Mouse (Mus musculus): ENCODE measurements around the gene Bpifb1.
A peak's percentile ranks its signal among the peaks of the same experiment; 100 is the strongest.
"Not testable (repeated sequence)": the region's sequence is repeated elsewhere in the genome, so short reads cannot be mapped to it uniquely, and the experiment has no call there.

The Bpifb1 gene

DNA sequence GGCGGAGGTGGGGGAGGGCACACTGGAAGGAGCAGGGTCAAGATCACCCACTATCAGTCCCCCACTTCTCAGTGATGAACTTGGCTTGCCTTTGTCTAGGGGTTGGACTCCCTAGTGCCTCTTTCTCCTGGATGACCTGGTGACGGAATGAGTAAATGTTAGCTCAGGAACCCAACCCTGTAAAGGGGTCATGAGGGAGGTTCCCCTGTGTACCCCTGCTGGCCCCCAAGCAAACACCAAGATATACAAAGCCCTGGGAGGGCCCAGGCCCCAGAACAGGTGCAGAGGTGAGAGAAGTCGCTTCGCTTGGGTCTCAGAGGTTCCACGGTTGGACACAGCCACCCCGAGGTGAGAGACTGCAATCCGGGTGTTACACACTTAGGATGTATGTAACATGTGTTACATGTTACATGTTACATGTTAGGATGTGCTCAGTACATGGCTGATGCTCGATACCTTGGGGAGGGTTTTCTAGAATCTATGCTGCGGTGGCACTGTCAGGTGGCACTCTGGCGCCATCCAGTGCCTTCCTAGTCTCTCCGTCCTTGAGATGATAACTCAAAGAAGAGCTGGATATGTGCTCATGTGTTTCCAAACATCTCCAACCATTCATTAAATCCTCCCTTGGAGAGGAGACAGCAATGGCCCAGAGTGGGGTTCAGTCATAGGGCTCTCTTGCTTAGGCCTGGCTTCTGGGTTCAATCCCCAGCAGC, at the start of gene Bpifb1:
TSS of gene Bpifb1 (plus strand) at position 273 of the 713 bp plus-strand sequence.
- DNase-seq (ENCODE audit: low spot score) = no peak

DNA sequence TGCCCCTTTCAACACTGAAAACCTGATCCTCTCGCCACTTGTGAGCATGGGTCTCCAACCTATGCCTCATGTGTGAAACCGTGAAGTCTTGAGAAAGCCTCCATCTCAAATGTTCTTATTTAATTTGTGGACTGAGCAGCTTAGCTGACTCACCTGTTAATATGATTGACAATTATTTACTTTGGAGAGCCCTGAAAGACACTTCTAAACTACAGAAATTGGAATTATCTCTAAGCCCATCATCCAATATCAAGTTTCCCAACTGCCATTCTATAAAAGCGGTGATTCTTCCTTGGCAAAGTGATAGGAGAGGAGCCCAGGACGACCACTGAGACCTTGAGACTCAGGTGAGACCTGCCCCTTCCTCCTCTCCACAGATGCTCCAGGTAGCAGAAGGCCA, 48.0 kb upstream of the Bpifb1 start, which contains the start of gene Bpifa1:
TSS of gene Bpifa1 (plus strand) at position 301 of the 400 bp plus-strand sequence.
- no peak for DNase-seq (ENCODE audit: low spot score)

DNA sequence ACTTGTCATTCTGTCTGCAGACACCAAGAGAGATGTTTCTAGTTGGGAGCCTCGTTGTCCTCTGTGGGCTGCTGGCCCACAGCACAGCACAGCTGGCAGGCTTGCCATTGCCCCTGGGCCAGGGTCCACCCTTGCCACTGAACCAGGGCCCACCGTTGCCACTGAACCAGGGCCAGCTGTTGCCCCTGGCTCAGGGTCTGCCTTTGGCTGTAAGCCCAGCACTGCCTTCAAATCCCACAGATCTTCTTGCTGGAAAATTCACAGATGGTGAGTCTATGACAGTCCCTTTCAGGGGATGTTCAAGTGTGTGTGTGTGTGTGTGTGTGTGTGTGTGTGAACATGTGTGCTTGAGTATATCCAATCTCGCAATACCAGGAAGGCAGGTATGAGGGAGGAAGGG, 46.9 kb upstream of the Bpifb1 start:
- no peak for DNase-seq (ENCODE audit: low spot score)

DNA sequence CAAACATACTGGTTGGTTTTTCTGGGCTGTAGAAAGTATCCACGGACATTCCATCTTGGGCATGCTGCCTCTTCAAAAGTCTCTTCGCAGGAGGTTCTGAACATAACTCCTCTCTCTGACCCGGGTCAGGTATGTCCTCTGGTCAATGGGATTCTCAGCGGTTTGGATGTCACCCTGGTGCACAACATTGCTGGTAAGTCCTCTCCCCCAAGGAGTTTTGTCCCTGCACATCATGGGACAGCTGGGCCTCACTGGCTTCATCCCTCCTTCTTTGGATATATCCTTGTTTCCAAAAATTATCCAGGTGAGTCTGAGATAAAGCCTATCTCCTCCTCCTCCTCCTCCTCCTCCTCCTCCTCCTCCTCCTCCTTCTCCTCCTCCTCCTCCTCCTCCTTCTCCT, 43.1 kb upstream of the Bpifb1 start:
- no peak for DNase-seq (ENCODE audit: low spot score)

DNA sequence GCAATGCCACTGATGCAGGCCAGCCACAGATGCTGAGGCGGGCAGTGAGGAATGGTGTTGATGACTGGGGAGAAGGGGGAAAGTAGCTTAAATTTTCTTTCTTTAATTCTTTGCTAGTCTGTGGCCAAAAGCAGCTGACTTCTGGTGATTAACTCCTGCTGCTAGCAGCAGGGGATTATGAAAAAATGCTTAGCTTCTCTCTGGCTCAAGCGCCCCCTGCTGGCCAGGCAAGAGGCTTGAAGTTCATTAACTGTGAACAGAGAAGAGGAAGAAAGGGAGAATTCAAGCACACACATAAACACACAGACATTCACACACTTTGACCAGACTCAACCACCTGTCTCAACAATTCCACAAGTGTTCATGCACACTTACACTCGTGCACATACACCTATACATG, 32.2 kb upstream of the Bpifb1 start:
- peak; percentile 68 for DNase-seq (ENCODE audit: low spot score)

DNA sequence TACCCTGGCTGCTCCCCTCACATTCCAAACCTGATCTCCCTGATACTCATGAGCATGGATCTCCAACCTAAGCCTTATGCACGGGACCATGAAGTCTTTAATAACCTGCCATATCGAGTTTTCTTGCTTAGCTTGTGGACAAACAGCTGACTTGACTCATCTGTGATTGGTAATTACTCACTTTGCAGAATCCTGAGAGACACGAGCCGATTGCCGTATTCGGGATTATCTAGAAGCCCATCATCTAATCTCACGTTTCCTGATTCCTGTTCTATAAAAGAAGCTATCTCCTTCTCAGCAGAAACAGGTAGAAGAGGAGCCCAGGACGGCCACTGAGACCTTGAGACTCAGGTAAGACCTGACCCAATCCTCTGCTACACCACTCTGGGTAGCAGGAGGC, 28.3 kb upstream of the Bpifb1 start, which contains the start of gene Bpifa5:
TSS of gene Bpifa5 (plus strand) at position 301 of the 400 bp plus-strand sequence.
- no peak for DNase-seq (ENCODE audit: low spot score)

DNA sequence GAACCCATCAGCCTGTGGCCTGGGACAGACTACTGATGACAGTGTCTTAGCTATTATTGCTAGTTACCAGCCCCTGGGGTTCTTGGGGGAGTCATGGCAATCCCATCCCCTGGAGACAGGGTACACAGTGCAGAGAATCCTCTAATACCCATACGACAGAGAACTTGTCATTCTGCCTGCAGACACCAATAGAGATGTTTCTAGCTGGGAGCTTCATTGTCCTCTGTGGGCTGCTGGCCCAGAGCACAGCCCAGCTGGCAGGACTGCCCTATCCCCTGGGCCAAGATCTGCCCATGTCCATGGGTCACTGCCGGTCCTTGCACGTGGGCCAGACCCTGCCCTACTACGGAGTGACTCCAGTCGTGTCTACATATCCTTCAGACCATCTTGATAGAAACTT, 27.3 kb upstream of the Bpifb1 start:
- no peak for DNase-seq (ENCODE audit: low spot score)

DNA sequence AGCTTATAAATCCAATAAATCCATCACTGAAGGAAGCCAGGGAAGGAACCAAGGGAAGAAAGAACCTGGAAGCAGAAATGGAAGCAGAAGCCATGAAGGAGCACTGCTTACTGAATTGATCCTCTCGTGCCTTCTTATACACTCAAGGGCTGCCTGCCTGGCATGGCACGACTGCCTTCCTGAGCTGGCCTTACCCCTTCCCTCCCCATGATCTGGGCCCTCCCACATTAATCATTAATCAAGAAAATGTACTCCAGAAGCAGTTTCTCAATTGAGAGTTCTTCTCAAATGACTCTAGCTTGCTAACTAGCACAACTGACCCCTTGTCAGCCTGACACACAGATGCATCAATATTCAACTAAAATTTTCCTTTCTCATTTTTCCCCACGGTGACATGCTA, 21.4 kb upstream of the Bpifb1 start:
- no peak for DNase-seq (ENCODE audit: low spot score)

DNA sequence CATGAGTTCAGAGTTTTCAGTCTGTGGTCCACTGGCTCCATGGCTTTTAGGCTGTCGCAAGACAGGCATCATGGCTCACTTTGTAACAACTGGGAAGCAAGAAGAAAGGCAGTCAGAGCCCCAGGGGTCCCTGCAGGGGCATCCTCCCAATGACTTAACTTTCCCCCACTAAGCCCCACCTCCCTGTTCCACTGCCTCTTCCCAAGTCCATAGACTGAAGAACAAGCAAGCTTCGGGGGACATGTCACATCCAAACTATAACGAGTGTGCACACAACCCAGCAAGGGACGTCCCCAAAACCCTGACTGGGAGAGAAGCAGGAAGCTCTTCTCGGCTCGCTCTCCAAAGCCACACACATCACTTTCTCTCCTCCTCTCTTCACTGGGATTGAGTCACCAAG, 19.0 kb upstream of the Bpifb1 start:
- no peak for DNase-seq (ENCODE audit: low spot score)

DNA sequence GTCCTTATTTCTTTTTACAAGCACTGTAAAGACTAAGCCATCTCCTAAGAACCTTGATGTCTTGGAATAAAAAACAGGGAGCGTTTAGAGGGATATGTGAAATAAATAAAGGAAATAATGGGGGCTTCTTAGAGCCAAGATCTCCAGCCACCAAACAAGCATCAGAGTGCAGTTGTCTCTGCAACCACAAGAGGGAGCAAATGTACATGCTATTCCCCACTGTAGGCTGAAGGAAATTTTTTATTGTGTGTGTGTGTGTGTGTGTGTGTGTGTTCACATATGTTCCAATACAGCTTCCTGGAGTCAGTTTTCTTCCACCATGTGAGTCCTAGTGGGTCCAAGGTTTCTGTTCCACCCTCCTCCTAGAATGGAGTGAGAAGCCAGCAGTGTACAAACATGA, 17.3 kb upstream of the Bpifb1 start:
- peak; percentile 74 for DNase-seq (ENCODE audit: low spot score)

DNA sequence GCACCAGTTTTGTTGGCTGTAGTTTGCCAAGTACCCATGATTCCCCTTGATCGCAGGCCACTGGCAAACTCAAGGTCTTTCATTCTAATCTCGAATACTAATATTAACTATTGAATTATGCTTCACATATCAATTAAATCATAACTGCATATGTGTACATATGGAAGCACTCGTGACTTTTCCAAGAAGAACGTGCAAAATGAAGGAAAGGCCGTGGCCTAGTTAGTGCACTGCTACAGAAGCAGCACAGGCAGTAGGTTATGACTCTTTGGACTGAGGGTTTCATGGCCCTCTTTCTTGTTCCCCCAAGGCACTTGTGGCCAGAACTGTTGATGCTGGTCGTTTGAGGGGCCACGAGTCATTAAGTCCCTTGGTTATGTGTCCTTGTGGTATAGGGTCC, 8.7 kb upstream of the Bpifb1 start:
- not testable (repeated sequence) for DNase-seq (ENCODE audit: low spot score)

DNA sequence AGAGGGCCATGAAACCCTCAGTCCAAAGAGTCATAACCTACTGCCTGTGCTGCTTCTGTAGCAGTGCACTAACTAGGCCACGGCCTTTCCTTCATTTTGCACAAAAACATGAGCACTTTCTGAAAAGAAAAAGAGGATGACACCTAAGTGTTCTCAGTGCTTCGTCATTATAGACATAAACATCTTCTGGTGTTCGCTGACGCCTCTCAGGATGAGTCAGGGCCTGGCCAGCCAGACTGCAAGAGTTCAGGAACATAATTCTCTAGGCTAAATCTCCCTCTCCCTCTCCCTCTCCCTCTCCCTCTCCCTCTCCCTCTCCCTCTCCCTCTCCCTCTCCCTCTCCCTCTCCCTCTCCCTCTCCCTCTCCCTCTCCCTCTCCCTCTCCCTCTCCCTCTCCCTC, 7.6 kb upstream of the Bpifb1 start:
- not testable (repeated sequence) for DNase-seq (ENCODE audit: low spot score)

DNA sequence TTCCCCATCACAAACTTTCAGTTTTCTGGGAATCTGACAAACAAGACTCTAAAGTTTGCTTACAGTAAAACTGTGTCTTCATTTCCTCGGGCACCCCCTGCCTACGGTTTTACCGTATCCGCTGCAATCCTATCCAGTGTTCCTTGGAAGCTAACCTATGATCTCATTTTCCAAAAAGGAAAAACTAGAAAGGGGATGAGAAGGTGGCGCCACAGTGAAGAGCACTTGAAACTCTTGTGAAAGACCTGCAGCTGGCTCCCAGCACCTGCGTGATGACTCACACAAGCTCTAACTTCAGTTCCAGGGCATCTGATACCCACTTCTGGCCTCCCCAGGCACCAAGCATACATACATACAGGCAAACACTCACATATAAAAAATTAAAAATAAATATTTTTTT, 5.3 kb upstream of the Bpifb1 start:
- no peak for DNase-seq (ENCODE audit: low spot score)

DNA sequence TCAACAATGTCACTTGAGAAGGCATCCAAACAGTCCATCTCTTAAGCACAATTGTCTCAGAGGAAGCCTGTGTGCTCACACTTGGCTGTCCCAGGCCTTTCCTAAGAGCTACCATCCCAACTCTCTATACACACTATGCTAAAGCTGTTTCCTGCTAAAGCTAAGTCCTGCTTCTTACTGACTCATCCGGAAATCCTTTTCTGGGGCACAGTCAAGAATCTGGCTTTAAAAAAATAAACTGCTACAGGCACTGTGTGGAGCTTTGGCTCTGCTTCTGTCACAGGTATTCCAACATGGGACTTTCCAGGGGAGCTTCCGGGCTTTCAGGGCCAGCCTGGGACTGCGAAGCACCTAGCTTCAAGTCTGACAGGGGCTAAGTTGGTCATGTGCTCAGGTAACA, 4.9 kb upstream of the Bpifb1 start:
- no peak for DNase-seq (ENCODE audit: low spot score)

DNA sequence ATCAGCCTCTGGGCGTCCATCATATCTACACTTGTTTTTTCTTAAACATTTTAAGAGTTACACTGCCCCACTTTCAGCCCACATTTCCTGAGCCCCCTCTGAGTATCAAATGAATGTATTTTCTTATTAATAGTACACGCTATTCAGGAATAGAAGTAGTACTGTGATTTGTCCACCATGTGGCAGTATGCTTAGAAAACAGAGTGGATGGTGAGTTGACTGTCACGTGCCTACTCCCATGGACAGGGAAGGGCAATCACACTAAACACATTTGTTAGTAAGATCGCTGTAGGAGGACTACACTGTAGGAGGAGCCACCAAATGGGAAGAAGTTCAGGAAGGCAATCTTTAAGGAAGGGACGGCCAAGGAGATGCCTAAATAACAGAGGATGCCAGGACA, 3.1 kb upstream of the Bpifb1 start:
- peak; percentile 41 for DNase-seq (ENCODE audit: low spot score)

DNA sequence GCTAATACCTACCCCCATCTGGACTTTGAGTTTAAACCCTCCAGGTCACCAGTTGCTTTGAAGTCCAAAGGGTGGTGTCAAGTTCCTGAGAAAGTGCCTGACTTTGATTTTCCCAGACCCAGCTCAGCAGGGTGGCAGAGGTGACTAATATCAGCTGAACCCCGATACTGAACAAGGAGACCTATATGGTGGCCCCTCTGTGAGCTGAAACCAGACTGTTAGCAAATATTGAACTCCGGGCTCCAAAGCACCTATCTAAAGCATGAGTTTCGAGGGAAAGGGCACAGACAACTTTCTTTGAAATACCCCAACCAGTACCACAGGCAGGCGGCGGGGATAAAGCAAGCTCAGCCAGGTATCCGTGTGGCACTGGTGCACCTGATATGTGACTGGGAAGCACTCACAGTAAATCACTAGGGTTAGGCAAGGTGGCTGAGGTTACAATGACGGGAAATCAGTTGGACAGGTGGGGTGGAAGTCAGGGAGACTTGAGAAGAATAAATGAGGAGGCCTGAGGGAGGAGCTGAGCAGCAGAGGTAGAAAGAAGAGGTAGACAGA, 662 bp upstream of the Bpifb1 start:
- no peak for DNase-seq (ENCODE audit: low spot score)

DNA sequence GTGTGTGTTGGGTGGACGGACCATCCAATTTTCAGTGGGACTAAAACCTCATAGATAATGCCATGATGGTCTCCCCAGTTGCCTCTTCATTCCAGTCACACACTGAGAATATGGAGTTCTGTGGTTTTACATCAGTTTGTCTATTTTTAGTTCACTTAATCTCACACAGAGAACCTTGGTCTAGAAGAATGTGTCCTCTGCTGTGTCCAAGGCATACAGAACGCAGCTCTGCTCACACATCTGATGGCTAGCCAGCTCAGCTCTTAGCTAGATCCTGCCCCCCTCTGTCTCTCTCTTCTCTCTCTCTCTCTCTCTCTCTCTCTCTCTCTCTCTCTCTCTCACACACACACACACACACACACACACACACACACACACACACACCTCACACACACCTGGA, 1.5 kb downstream of the Bpifb1 start:
- DNase-seq (ENCODE audit: low spot score) = no peak

DNA sequence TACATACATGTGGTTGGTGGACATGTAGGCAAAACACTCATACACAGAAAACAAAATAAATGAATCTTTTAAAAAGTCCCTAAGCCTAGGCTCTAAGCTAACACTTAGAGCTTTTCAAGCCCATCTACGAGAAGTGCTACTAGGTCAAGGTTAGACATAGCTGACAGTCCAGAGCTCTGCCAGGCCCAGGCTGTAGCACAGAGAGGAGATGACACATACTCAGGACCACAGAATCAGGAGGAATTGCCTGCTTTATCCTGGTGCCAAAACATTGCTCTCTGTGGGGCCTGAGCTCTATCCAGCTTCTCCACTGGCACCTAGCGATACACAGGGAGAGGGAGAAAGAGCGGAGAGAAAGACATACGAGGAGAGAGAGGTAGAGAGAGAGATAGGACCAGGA, 2.5 kb downstream of the Bpifb1 start:
- DNase-seq (ENCODE audit: low spot score) = no peak

DNA sequence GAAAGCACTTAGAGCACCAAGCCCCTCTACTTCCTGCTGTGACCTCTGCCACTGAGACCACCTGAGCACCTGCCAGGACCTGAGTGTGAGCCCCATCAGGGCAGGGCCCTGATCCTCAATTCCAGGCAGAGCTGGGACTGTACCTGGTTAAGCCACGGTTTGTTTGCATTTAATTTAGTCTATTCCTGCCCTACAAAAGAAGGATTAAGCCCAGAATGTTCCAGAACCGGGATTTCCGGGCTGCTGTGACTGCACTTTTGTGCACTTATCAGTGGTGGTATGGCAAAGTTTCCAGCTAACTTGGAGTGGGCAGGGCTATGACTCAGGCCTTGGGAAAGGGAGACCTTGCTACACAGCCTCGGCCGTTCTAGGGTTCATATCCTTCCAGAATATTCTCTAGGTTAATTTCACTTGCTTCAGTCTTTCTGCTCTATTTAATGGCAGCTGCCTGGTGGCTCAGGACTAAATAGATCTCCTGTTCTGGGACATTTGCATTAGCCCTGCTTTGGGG, 3.4 kb downstream of the Bpifb1 start:
- no peak for DNase-seq (ENCODE audit: low spot score)

DNA sequence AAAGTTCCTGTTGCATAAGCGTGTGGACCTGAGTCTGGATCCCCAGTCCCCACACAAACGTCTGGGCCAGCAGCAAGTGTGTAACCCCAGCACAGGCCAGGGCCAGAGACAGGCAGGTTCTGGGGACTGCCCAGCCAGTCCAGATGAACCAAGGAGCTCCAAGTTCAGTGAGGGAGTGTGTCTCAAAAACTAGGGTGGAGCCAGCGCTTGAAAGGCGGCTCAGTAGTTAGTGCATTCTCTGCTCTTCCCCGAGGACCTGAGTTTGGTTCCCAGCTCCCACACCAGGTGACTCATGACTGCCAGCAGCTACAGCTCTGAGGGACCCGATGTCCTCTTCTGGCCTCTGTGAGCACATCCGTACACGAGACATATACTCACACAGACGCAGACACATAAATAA, 6.4 kb downstream of the Bpifb1 start:
- no peak for DNase-seq (ENCODE audit: low spot score)

DNA sequence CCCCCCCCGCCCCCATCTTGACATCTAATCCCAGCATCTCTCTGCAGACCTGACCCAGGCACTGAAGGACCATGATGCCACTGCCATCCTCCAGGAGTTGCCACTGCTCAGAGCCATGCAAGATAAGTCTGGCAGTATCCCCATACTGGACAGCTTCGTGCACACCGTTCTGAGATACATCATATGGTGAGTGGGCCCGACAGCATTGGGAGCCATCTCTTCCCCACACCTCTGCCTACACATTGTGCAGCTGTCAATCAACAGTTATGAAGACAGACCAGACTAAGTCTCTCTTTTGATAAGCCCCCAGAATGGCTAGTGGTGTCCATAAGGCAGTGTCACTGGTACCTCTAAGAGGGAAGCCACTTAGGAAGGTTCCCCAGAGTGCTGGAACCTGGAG, 14.0 kb downstream of the Bpifb1 start:
- no peak for DNase-seq (ENCODE audit: low spot score)

DNA sequence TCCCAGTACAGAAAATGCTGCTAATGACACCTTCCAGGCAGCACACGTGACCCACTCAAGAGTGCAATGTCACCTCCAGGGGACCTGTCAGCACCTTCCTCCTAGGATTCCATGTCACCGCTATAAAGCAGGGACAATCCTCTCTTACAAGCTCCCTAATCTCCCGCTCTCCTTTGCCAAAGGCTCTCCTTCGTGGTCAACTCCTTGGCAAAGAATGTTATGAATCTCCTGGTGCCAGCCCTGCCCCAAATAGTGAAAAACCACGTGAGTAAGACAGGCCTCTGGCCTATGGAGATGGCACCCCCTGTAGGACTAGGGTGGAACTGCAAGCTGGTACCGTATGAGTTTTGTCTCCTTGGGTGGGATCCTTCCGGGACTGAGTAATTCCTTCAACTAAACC, 16.3 kb downstream of the Bpifb1 start:
- peak; percentile 57 for DNase-seq (ENCODE audit: low spot score)

DNA sequence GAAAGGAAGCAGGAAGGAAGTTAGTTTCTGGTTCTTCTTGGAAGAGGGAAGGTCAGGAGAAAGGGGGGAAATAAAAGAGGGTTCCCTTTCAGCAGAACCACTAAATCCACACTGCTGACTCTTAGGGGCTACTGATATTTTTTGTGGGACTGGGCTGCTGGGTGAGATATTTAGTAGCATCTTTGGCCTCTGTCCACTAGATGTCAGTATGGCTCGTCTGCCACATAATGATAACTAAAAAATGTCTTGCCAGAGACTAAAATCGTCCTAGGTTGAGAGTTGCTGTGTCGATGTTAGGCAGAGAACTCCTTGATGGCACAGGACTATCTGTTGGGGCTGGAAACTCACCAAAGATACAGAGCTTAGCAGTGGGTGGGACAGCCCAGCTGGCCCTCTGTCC, 18.5 kb downstream of the Bpifb1 start:
- DNase-seq (ENCODE audit: low spot score) = peak; percentile 75

DNA sequence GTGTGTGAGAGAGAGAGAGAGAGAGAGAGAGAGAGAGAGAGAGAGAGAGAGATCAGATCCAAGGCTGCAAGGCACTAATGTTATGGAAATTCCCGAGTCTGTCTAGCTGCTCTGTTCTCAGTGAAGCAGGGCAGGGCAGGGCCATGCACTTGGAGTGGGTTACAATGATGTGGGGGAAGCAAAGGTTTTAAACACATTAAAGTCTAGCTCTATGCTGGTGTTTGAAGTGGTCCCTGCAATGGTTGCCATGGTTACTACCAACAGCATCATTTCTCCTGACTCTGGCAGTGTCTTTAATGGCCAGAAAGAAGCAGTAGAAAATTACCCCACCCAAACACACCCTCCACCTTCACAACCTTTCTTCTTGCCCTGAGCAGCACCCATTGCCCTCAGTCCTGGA, 20.5 kb downstream of the Bpifb1 start:
- no peak for DNase-seq (ENCODE audit: low spot score)

All from retina, embryonic 14.5 days (tissue).